Mouse (Mus musculus) embryonic fibroblast, embryonic 13.5 days (primary cell): ENCODE measurements around the gene Surf2.

Source experiments
- CTCF ChIP-seq: IDR thresholded peaks from 2 replicates; pipeline ENCODE4 v1.5.1; 2011; ENCODE audit warnings: mild to moderate bottlenecking, control low read depth, low read length, moderate library complexity, borderline replicate concordance; ENCODE audit not compliant: insufficient read depth
- POLR2A ChIP-seq: IDR thresholded peaks from 2 replicates; pipeline ENCODE4 v1.6.1; 2011; ENCODE audit warnings: low read depth, mild to moderate bottlenecking, control low read depth, low read length, moderate library complexity

- TF ChIP-seq CTCF (no peak), POLR2A (no peak)
Observed at GRCm38 (mm10) chr2:26921784-26922183, 5.6 kb downstream of the Surf2 start.
